Mouse (Mus musculus) liver, embryonic 18 days (tissue): Measurements from ENCODE around the gene Serpind1. TPM values are rescaled to one million over a fixed set of nuclear protein-coding genes. Genes with fewer than 3 reads are reported as not detected.

Experiments used
- polyA plus RNA-seq: library from polyadenylated mRNA; depleted of rRNA; stranded (reverse); fragments of >200 nt; gene quantifications from 2 replicates; pipeline ENCODE4 v1.2.3, GENCODE M21; 2012; rRNA removed

The Serpind1 gene
- 233 and 244 TPM in 2 replicates for polyA plus RNA-seq

GRCm38 (mm10) chr16:17331116-17331515, at the start of gene Serpind1:
Gene Serpind1 (plus strand): TSS chr16:17331371.

Other genes starting within 250 kb of the Serpind1 start
- 32.1 and 32.4 TPM in 2 replicates for gene Ppil2, start 220.1 kb upstream of the Serpind1 start, polyA plus RNA-seq
- 9.0 TPM in 2 replicates for gene 2610318N02Rik, start 206.2 kb upstream of the Serpind1 start, polyA plus RNA-seq
- gene Sdf2l1, start 199.0 kb upstream of the Serpind1 start, polyA plus RNA-seq = 23.5 and 25.2 TPM in 2 replicates
- gene Ydjc, start 186.8 kb upstream of the Serpind1 start, polyA plus RNA-seq = 4.9 TPM in 2 replicates
- 0.60 and 0.75 TPM in 2 replicates for gene Ccdc116, start 184.1 kb upstream of the Serpind1 start, polyA plus RNA-seq
- 43.2 and 49.9 TPM in 2 replicates for gene Ube2l3, start 128.7 kb upstream of the Serpind1 start, polyA plus RNA-seq
- 0.02 TPM in 2 replicates for gene Rimbp3, start 122.8 kb upstream of the Serpind1 start, polyA plus RNA-seq
- gene Hic2, start 97.8 kb upstream of the Serpind1 start, polyA plus RNA-seq = 1.5 and 1.9 TPM in 2 replicates
- 3.2 TPM in 2 replicates for gene Tmem191c, start 55.3 kb upstream of the Serpind1 start, polyA plus RNA-seq
- gene Snap29, start 74.6 kb downstream of the Serpind1 start, polyA plus RNA-seq = 3.8 and 4.5 TPM in 2 replicates
- 13.2 and 15.5 TPM in 2 replicates for gene Pi4ka, start 74.9 kb downstream of the Serpind1 start, polyA plus RNA-seq
- 7.5 and 7.8 TPM in 2 replicates for gene Crkl, start 120.6 kb downstream of the Serpind1 start, polyA plus RNA-seq
- 14.7 and 16.2 TPM in 2 replicates for gene Aifm3, start 158.2 kb downstream of the Serpind1 start, polyA plus RNA-seq
- gene Lztr1, start 177.3 kb downstream of the Serpind1 start, polyA plus RNA-seq = 68.0 and 81.9 TPM in 2 replicates
- gene Thap7, start 199.8 kb downstream of the Serpind1 start, polyA plus RNA-seq = 18.5 and 20.1 TPM in 2 replicates
- 0.06 and 0.11 TPM in 2 replicates for gene Lrrc74b, start 229.9 kb downstream of the Serpind1 start, polyA plus RNA-seq
- 0.08 and 0.10 TPM in 2 replicates for gene P2rx6, start 230.5 kb downstream of the Serpind1 start, polyA plus RNA-seq